Mouse (Mus musculus) liver, embryonic 14.5 days (tissue): ENCODE measurements around the gene Rab43. TPM values are rescaled to one million over a fixed set of nuclear protein-coding genes. Genes with fewer than 3 reads are reported as not detected.

ENCODE experiments used
- ATAC-seq: fragments of 200-750 bp; cut with Nextera tagmentation; 2 replicates; pipeline ENCODE4 v1.8.0; 2017; ENCODE audit warnings: moderate number of reproducible peaks, mild to moderate bottlenecking, moderate library complexity; ENCODE audit not compliant: insufficient read depth
- DNase-seq, 3 experiments: peaks; one replicate each; pipeline ENCODE4 v3.0.0-alpha.2; 2012 to 2013; ENCODE audit warnings: low read depth in 3 of 3, low spot score in 3 of 3
- H3K27ac ChIP-seq: fragments of 300-500 bp; sonication (generic); 2 replicates; pipeline ENCODE4 v1.5.1; 2014; ENCODE audit warnings: moderate library complexity, mild to moderate bottlenecking, control low read depth, inconsistent platforms
- H3K27me3 ChIP-seq: fragments of 300-500 bp; sonication (generic); 2 replicates; pipeline ENCODE4 v1.6.1; 2014; ENCODE audit warnings: mild to moderate bottlenecking, low read length, moderate library complexity; ENCODE audit not compliant: control insufficient read depth, insufficient read depth
- H3K36me3 ChIP-seq: fragments of 300-500 bp; sonication (generic); replicated peaks from 2 replicates; pipeline ENCODE4 v1.6.1; 2014; ENCODE audit warnings: low read depth; ENCODE audit not compliant: control insufficient read depth, insufficient read depth
- H3K4me1 ChIP-seq, 2 experiments: fragments of 200-500 bp in 1 of 2; fragments of 300-500 bp in 1 of 2; sonication (generic) in 1 of 2; replicated peaks; 2 replicates each; pipeline ENCODE4 v1.6.1; 2012 to 2014; ENCODE audit warnings: antibody characterized with exemption in 1 of 2, inconsistent platforms in 1 of 2, low read length in 1 of 2; ENCODE audit not compliant: control insufficient read depth in 2 of 2, insufficient read depth in 2 of 2
- H3K4me2 ChIP-seq: fragments of 300-500 bp; sonication (generic); 2 replicates; pipeline ENCODE4 v1.6.1; 2014; ENCODE audit warnings: low read depth, mild to moderate bottlenecking, control low read depth, moderate library complexity
- H3K4me3 ChIP-seq, 2 experiments: fragments of 200-500 bp in 1 of 2; fragments of 300-500 bp in 1 of 2; sonication (generic) in 1 of 2; 2 replicates each; pipeline ENCODE4 v1.5.1; 2012 to 2014; ENCODE audit warnings: low read depth in 2 of 2, low read length in 2 of 2, mild to moderate bottlenecking in 2 of 2, control low read depth in 1 of 2, inconsistent platforms in 1 of 2, moderate library complexity in 1 of 2; ENCODE audit not compliant: insufficient read depth in 1 of 2
- H3K9ac ChIP-seq: fragments of 300-500 bp; sonication (generic); replicated peaks from 2 replicates; pipeline ENCODE4 v1.6.1; 2014; ENCODE audit warnings: mild to moderate bottlenecking, control low read depth, moderate library complexity
- H3K9me3 ChIP-seq: fragments of 300-500 bp; sonication (generic); 2 replicates; pipeline ENCODE4 v1.6.1; 2016; ENCODE audit warnings: low read length, mixed read lengths; ENCODE audit not compliant: control insufficient read depth
- CTCF ChIP-seq: IDR thresholded peaks from 2 replicates; pipeline ENCODE4 v1.5.1; 2016; ENCODE audit warnings: antibody characterized with exemption, low read depth, control low read depth
- EP300 ChIP-seq: IDR thresholded peaks from 2 replicates; pipeline ENCODE4 v1.6.1; 2016; ENCODE audit warnings: antibody characterized with exemption, low read depth
- WGBS: fragments of 180-500 bp; shearing (Covaris S2); extraction: QIAGEN DNeasy Blood & Tissue Kit; methylation state at CpG from one replicate; pipeline ENCODE4 v1.1.7; 2014; ENCODE audit not compliant: insufficient replicate concordance; 5-methylcytosine and 5-hydroxymethylcytosine counted together
- polyA plus RNA-seq, 2 experiments: library from polyadenylated mRNA; depleted of rRNA in 1 of 2; stranded (reverse) in 1 of 2; unstranded in 1 of 2; fragments of >200 nt; fragmentation: Nextera tagmentation in 1 of 2; extraction: Ambion mirVana in 1 of 2; gene quantifications; 2 replicates each; pipeline versions ENCODE4 v1.2.1 to v1.2.3; 2012 to 2014

The Rab43 gene
- polyA plus RNA-seq, 2 experiments = 21.9 to 25.9 TPM

- Histone ChIP-seq H3K9me3 (no peaks in the 10 kb centered on the region), H3K27me3 (no peaks in the 10 kb centered on the region), H3K4me3 (no peak overlapping the region), H3K36me3 (no peaks in the 10 kb centered on the region), H3K4me1 (peaks cover 60 to 76% of the 10 kb centered on the region in 2 experiments), H3K27ac (no peak overlapping the region), H3K9ac (no peak overlapping the region), H3K4me2 (no peak overlapping the region)
- ATAC-seq = no peak
- 77% methylated on average over 5 of the region's 5 CpGs for WGBS
- TF ChIP-seq CTCF (peak; percentile 84), EP300 (0 out of 2 replicates have a peak, but pooled peaks have one; percentile 7)
- peak in 2 of 3 experiments; percentile 45 to 54 for DNase-seq
Observed at GRCm38 (mm10) chr6:87742804-87743203, 69.2 kb downstream of the Rab43 start.

- no peaks in the 10 kb centered on the region for H3K36me3 ChIP-seq
- 34% methylated on average over 8 of the region's 8 CpGs for WGBS
- H3K4me2 ChIP-seq = no peak overlapping the region
- H3K27me3 ChIP-seq = no peaks in the 10 kb centered on the region
- no peak for TF ChIP-seq CTCF
- no peak overlapping the region for H3K9ac ChIP-seq
- no peaks in the 10 kb centered on the region for H3K9me3 ChIP-seq
- DNase-seq = no peak
- peaks cover 51 to 70% of the 10 kb centered on the region in 2 experiments for H3K4me1 ChIP-seq
- H3K27ac ChIP-seq = no peak overlapping the region
- no peak for ATAC-seq
- no peak overlapping the region for H3K4me3 ChIP-seq
Observed at GRCm38 (mm10) chr6:87741978-87742377, 70.0 kb downstream of the Rab43 start.

DNA sequence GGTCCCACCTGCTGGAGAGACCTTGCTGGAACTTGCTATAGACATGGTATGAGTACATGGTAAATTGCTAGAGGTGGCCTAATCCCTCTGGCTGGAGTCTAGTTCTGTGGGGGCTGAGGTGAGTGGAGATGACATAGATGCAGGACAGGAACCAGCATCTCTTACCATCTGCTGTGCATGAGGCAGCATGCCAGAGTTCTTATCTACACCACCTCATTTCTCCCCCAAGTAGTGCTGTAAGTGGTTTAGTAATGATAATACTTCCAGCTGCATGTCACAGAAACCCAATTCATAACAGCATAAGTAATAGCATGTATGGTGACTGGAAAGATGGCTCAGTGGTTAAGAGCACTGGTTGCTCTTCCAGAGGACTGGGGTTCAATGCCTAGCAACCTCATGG lies 71.5 kb downstream of the Rab43 start:
- Histone ChIP-seq H3K9ac (peak overlapping the region; percentile 55), H3K27me3 (no peaks in the 10 kb centered on the region; the same call in 1 of the 2 replicates), H3K4me1 (peaks cover 40 to 57% of the 10 kb centered on the region in 2 experiments), H3K27ac (peak overlapping the region; percentile 93), H3K4me2 (peak overlapping the region; percentile 40), H3K9me3 (no peaks in the 10 kb centered on the region), H3K36me3 (no peaks in the 10 kb centered on the region), H3K4me3 (no peak overlapping the region)
- TF ChIP-seq EP300 (peak; percentile 91), CTCF (no peak)
- peak; percentile 92 for ATAC-seq
- peak; percentile 80 to 84 (median 82) for DNase-seq

GRCm38 (mm10) chr6:87739898-87740297 lies 72.1 kb downstream of the Rab43 start:
- H3K36me3 ChIP-seq = no peaks in the 10 kb centered on the region
- no peak overlapping the region; the same call in 1 of the 2 replicates for H3K4me2 ChIP-seq
- ATAC-seq (peak; percentile 22; the same call in 1 of the 2 replicates), DNase-seq (no peak)
- TF ChIP-seq EP300 (no peak), CTCF (no peak)
- H3K27me3 ChIP-seq = no peaks in the 10 kb centered on the region; the same call in 1 of the 2 replicates
- peaks cover 35 to 52% of the 10 kb centered on the region in 2 experiments for H3K4me1 ChIP-seq
- H3K9ac ChIP-seq = peak overlapping the region; percentile 55
- H3K4me3 ChIP-seq = no peak overlapping the region
- H3K9me3 ChIP-seq = no peaks in the 10 kb centered on the region
- peak overlapping the region; percentile 93 for H3K27ac ChIP-seq
- 26% methylated on average over 6 of the region's 6 CpGs for WGBS

Other genes with a start within 250 kb of the Rab43 start
- gene Prokr1, start 221.4 kb downstream of the Rab43 start, polyA plus RNA-seq (2012; rRNA removed) = 2.9 TPM in 2 replicates
- gene Prokr1, start 221.4 kb downstream of the Rab43 start, polyA plus RNA-seq (2014; fragmentation: Nextera tagmentation; extraction: Ambion mirVana) = 4.6 and 4.9 TPM in 2 replicates
- 6.6 and 9.5 TPM in 2 replicates for gene Aplf, start 140.0 kb downstream of the Rab43 start, polyA plus RNA-seq (2012; rRNA removed)
- gene Aplf, start 140.0 kb downstream of the Rab43 start, polyA plus RNA-seq (2014; fragmentation: Nextera tagmentation; extraction: Ambion mirVana) = 16.5 and 17.9 TPM in 2 replicates
- gene Efcc1, start 81.3 kb downstream of the Rab43 start, polyA plus RNA-seq (2012; rRNA removed) = 0.09 and 0.16 TPM in 2 replicates
- gene Efcc1, start 81.3 kb downstream of the Rab43 start, polyA plus RNA-seq (2014; fragmentation: Nextera tagmentation; extraction: Ambion mirVana) = 0.17 and 0.27 TPM in 2 replicates
- 35.1 and 62.4 TPM in 2 replicates for gene Gp9, start 34.1 kb downstream of the Rab43 start, polyA plus RNA-seq (2012; rRNA removed)
- gene Gp9, start 34.1 kb downstream of the Rab43 start, polyA plus RNA-seq (2014; fragmentation: Nextera tagmentation; extraction: Ambion mirVana) = 29.1 and 35.2 TPM in 2 replicates
- 0.28 and 3.2 TPM in 2 replicates for gene Gm45140, start 23.6 kb upstream of the Rab43 start, polyA plus RNA-seq (2012; rRNA removed)
- 3.6 and 3.7 TPM in 2 replicates for gene Gm45140, start 23.6 kb upstream of the Rab43 start, polyA plus RNA-seq (2014; fragmentation: Nextera tagmentation; extraction: Ambion mirVana)
- gene Isy1, start 26.6 kb upstream of the Rab43 start, polyA plus RNA-seq (2012; rRNA removed) = 4.9 and 16.9 TPM in 2 replicates
- 33.7 and 34.0 TPM in 2 replicates for gene Isy1, start 26.6 kb upstream of the Rab43 start, polyA plus RNA-seq (2014; fragmentation: Nextera tagmentation; extraction: Ambion mirVana)
- 152 and 190 TPM in 2 replicates for gene Cnbp, start 38.9 kb upstream of the Rab43 start, polyA plus RNA-seq (2012; rRNA removed)
- gene Cnbp, start 38.9 kb upstream of the Rab43 start, polyA plus RNA-seq (2014; fragmentation: Nextera tagmentation; extraction: Ambion mirVana) = 556 and 576 TPM in 2 replicates
- 20.5 and 22.5 TPM in 2 replicates for gene Copg1, start 75.7 kb upstream of the Rab43 start, polyA plus RNA-seq (2012; rRNA removed)
- 42.4 and 46.6 TPM in 2 replicates for gene Copg1, start 75.7 kb upstream of the Rab43 start, polyA plus RNA-seq (2014; fragmentation: Nextera tagmentation; extraction: Ambion mirVana)
- 9.4 and 11.0 TPM in 2 replicates for gene Hmces, start 101.8 kb upstream of the Rab43 start, polyA plus RNA-seq (2012; rRNA removed)
- 13.5 and 17.0 TPM in 2 replicates for gene Hmces, start 101.8 kb upstream of the Rab43 start, polyA plus RNA-seq (2014; fragmentation: Nextera tagmentation; extraction: Ambion mirVana)
- gene H1fx, start 169.5 kb upstream of the Rab43 start, polyA plus RNA-seq (2012; rRNA removed) = 2.7 and 5.7 TPM in 2 replicates
- gene H1fx, start 169.5 kb upstream of the Rab43 start, polyA plus RNA-seq (2014; fragmentation: Nextera tagmentation; extraction: Ambion mirVana) = 1.8 and 4.1 TPM in 2 replicates
- 64.8 and 76.7 TPM in 2 replicates for gene Rab7, start 233.1 kb upstream of the Rab43 start, polyA plus RNA-seq (2012; rRNA removed)
- 110 and 119 TPM in 2 replicates for gene Rab7, start 233.1 kb upstream of the Rab43 start, polyA plus RNA-seq (2014; fragmentation: Nextera tagmentation; extraction: Ambion mirVana)